Mouse (Mus musculus): ENCODE data around the gene Lrrc1. TPM values are rescaled to one million over a fixed set of nuclear protein-coding genes. Genes with fewer than 3 reads are reported as not detected.
"Not testable (repeated sequence)": the region's sequence is repeated elsewhere in the genome, so short reads cannot be mapped to it uniquely, and the experiment has no call there.

Gene Lrrc1
- polyA plus RNA-seq, 1 experiment from 2014 or later: 22.3 TPM

- no peak overlapping the region for H3K4me2 ChIP-seq (replicated peaks; ENCODE audit: low read depth)
- H3K4me1 ChIP-seq (replicated peaks; ENCODE audit: control insufficient read depth, insufficient read depth, low read length): no peaks in the 10 kb centered on the region
- H3K36me3 ChIP-seq (ENCODE audit: control insufficient read depth, insufficient read depth): no peaks in the 10 kb centered on the region
- H3K4me3 ChIP-seq (ENCODE audit: low read depth, low read length): no peak overlapping the region
- H3K9me3 ChIP-seq (ENCODE audit: control insufficient read depth): no peaks in the 10 kb centered on the region
- no peaks in the 10 kb centered on the region; the same call in 1 of the 2 replicates for H3K27me3 ChIP-seq (replicated peaks; ENCODE audit: control insufficient read depth, insufficient read depth, low read length)
- no peak for ATAC-seq
- H3K9ac ChIP-seq (ENCODE audit: low read depth, low read length): no peak overlapping the region
- 76% methylated on average over 2 of the region's 2 CpGs for WGBS
- no peak overlapping the region for H3K27ac ChIP-seq (ENCODE audit: low read depth, low read length)
- no peak for TF ChIP-seq CTCF (IDR thresholded peaks at IDR 0.05; ENCODE audit: low read depth)
These were observed 38.6 kb upstream of the Lrrc1 start for GRCm38 (mm10) chr9:77583302-77583701.

GRCm38 (mm10) chr9:77579827-77580226, 35.2 kb upstream of the Lrrc1 start:
- no peaks in the 10 kb centered on the region for H3K4me1 ChIP-seq (replicated peaks; ENCODE audit: control insufficient read depth, insufficient read depth, low read length)
- 71% methylated on average over 3 of the region's 3 CpGs for WGBS
- H3K9ac ChIP-seq (ENCODE audit: low read depth, low read length): no peak overlapping the region
- TF ChIP-seq CTCF (IDR thresholded peaks at IDR 0.05; ENCODE audit: low read depth): peak; percentile 81
- no peaks in the 10 kb centered on the region for H3K9me3 ChIP-seq (ENCODE audit: control insufficient read depth)
- no peak overlapping the region for H3K4me3 ChIP-seq (ENCODE audit: low read depth, low read length)
- H3K36me3 ChIP-seq (ENCODE audit: control insufficient read depth, insufficient read depth): no peaks in the 10 kb centered on the region
- no peak overlapping the region for H3K27ac ChIP-seq (ENCODE audit: low read depth, low read length)
- no peaks in the 10 kb centered on the region; the same call in 1 of the 2 replicates for H3K27me3 ChIP-seq (replicated peaks; ENCODE audit: control insufficient read depth, insufficient read depth, low read length)
- no peak overlapping the region for H3K4me2 ChIP-seq (replicated peaks; ENCODE audit: low read depth)
- 0 out of 2 replicates have a peak, but pooled peaks have one; percentile 31 for ATAC-seq

GRCm38 (mm10) chr9:77577931-77578330, 33.3 kb upstream of the Lrrc1 start:
- ATAC-seq: no peak
- WGBS: 95% methylated on average over 8 of the region's 8 CpGs
- no peak overlapping the region for H3K9ac ChIP-seq (ENCODE audit: low read depth, low read length)
- no peak overlapping the region for H3K27ac ChIP-seq (ENCODE audit: low read depth, low read length)
- H3K27me3 ChIP-seq (replicated peaks; ENCODE audit: control insufficient read depth, insufficient read depth, low read length): no peaks in the 10 kb centered on the region; the same call in 1 of the 2 replicates
- no peak overlapping the region for H3K4me3 ChIP-seq (ENCODE audit: low read depth, low read length)
- H3K9me3 ChIP-seq (ENCODE audit: control insufficient read depth): no peaks in the 10 kb centered on the region
- no peak for TF ChIP-seq CTCF (IDR thresholded peaks at IDR 0.05; ENCODE audit: low read depth)
- no peak overlapping the region for H3K4me2 ChIP-seq (replicated peaks; ENCODE audit: low read depth)
- no peaks in the 10 kb centered on the region for H3K4me1 ChIP-seq (replicated peaks; ENCODE audit: control insufficient read depth, insufficient read depth, low read length)
- no peaks in the 10 kb centered on the region for H3K36me3 ChIP-seq (ENCODE audit: control insufficient read depth, insufficient read depth)

- no peak overlapping the region for H3K27ac ChIP-seq (ENCODE audit: low read depth, low read length)
- no peak for TF ChIP-seq CTCF (IDR thresholded peaks at IDR 0.05; ENCODE audit: low read depth)
- ATAC-seq: no peak
- H3K4me1 ChIP-seq (replicated peaks; ENCODE audit: control insufficient read depth, insufficient read depth, low read length): no peaks in the 10 kb centered on the region
- H3K27me3 ChIP-seq (replicated peaks; ENCODE audit: control insufficient read depth, insufficient read depth, low read length): no peaks in the 10 kb centered on the region; the same call in 1 of the 2 replicates
- H3K36me3 ChIP-seq (ENCODE audit: control insufficient read depth, insufficient read depth): no peaks in the 10 kb centered on the region
- no peaks in the 10 kb centered on the region for H3K9me3 ChIP-seq (ENCODE audit: control insufficient read depth)
- H3K4me2 ChIP-seq (replicated peaks; ENCODE audit: low read depth): no peak overlapping the region
- no peak overlapping the region for H3K4me3 ChIP-seq (ENCODE audit: low read depth, low read length)
- no peak overlapping the region for H3K9ac ChIP-seq (ENCODE audit: low read depth, low read length)
These were observed 32.7 kb upstream of the Lrrc1 start for GRCm38 (mm10) chr9:77577409-77577808.

- H3K27ac ChIP-seq (ENCODE audit: low read depth, low read length): no peak overlapping the region
- no peak overlapping the region for H3K4me2 ChIP-seq (replicated peaks; ENCODE audit: low read depth)
- H3K4me3 ChIP-seq (ENCODE audit: low read depth, low read length): no peak overlapping the region
- H3K4me1 ChIP-seq (replicated peaks; ENCODE audit: control insufficient read depth, insufficient read depth, low read length): no peaks in the 10 kb centered on the region
- H3K27me3 ChIP-seq (replicated peaks; ENCODE audit: control insufficient read depth, insufficient read depth, low read length): no peaks in the 10 kb centered on the region; the same call in 1 of the 2 replicates
- no peaks in the 10 kb centered on the region for H3K9me3 ChIP-seq (ENCODE audit: control insufficient read depth)
- ATAC-seq: no peak
- H3K36me3 ChIP-seq (ENCODE audit: control insufficient read depth, insufficient read depth): no peaks in the 10 kb centered on the region
- no peak overlapping the region for H3K9ac ChIP-seq (ENCODE audit: low read depth, low read length)
- no peak for TF ChIP-seq CTCF (IDR thresholded peaks at IDR 0.05; ENCODE audit: low read depth)
These were observed 31.6 kb upstream of the Lrrc1 start for GRCm38 (mm10) chr9:77576320-77576719.

- not testable (repeated sequence) for H3K9ac ChIP-seq (ENCODE audit: low read depth, low read length); H3K9me3 ChIP-seq (ENCODE audit: control insufficient read depth); ATAC-seq; H3K4me3 ChIP-seq (ENCODE audit: low read depth, low read length); H3K27ac ChIP-seq (ENCODE audit: low read depth, low read length); H3K4me1 ChIP-seq (replicated peaks; ENCODE audit: control insufficient read depth, insufficient read depth, low read length); H3K27me3 ChIP-seq (replicated peaks; ENCODE audit: control insufficient read depth, insufficient read depth, low read length); H3K4me2 ChIP-seq (replicated peaks; ENCODE audit: low read depth); H3K36me3 ChIP-seq (ENCODE audit: control insufficient read depth, insufficient read depth)
- WGBS: 65% methylated on average over 4 of the region's 4 CpGs
These were observed 30.3 kb upstream of the Lrrc1 start for GRCm38 (mm10) chr9:77574996-77575395.

GRCm38 (mm10) chr9:77571851-77572250, 27.2 kb upstream of the Lrrc1 start:
- TF ChIP-seq CTCF (IDR thresholded peaks at IDR 0.05; ENCODE audit: low read depth): no peak
- Histone ChIP-seq H3K4me2 (replicated peaks; ENCODE audit: low read depth) (no peak overlapping the region), H3K4me3 (ENCODE audit: low read depth, low read length) (no peak overlapping the region), H3K27ac (ENCODE audit: low read depth, low read length) (no peak overlapping the region), H3K27me3 (replicated peaks; ENCODE audit: control insufficient read depth, insufficient read depth, low read length) (no peaks in the 10 kb centered on the region), H3K36me3 (ENCODE audit: control insufficient read depth, insufficient read depth) (no peaks in the 10 kb centered on the region), H3K9me3 (ENCODE audit: control insufficient read depth) (no peaks in the 10 kb centered on the region), H3K4me1 (replicated peaks; ENCODE audit: control insufficient read depth, insufficient read depth, low read length) (no peaks in the 10 kb centered on the region), H3K9ac (ENCODE audit: low read depth, low read length) (no peak overlapping the region)
- 86% methylated on average over 4 of the region's 4 CpGs for WGBS
- no peak for ATAC-seq
